Mouse (Mus musculus): Measurements from ENCODE around the gene Cidec. TPM values are rescaled to one million over a fixed set of nuclear protein-coding genes. Genes with fewer than 3 reads are reported as not detected.

Gene Cidec
- polyA plus RNA-seq, 1 experiment from 2014 or later = not detected

DNA sequence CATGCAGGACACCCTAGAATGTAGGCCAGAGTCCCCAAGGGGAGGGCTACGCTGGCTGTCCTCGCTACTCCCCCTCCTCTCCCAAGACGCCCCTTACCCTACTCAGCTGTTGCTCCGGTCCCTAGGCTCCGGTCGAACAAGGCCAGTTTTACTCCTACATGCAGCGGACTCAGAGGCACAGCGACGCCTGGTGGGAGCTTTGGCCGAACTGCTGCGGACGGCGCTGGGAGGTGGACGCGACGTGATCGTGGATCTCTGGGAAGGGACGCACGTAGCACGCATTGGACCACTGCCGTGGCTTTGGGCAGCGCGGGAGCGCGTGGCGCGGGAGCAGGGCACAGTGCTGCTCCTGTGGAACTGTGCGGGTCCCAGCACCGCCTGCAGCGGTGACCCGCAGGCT, 33.9 kb upstream of the Cidec start:
- H3K9me3 ChIP-seq = no peaks in the 10 kb centered on the region
- 2% methylated on average over 31 of the region's 31 CpGs for WGBS
- H3K9ac ChIP-seq = peak overlapping the region; percentile 30; the same call in 1 of the 2 replicates
- peaks cover 14% of the 10 kb centered on the region for H3K4me1 ChIP-seq (replicated peaks)
- peak overlapping the region; percentile 69 for H3K4me2 ChIP-seq
- no peak overlapping the region for H3K27ac ChIP-seq (replicated peaks)
- peak; percentile 76 for ATAC-seq (ENCODE audit: low FRiP score, low read depth)
- peak overlapping the region; percentile 38 for H3K4me3 ChIP-seq
- no peaks in the 10 kb centered on the region for H3K36me3 ChIP-seq
- H3K27me3 ChIP-seq = peaks cover 22% of the 10 kb centered on the region

DNA sequence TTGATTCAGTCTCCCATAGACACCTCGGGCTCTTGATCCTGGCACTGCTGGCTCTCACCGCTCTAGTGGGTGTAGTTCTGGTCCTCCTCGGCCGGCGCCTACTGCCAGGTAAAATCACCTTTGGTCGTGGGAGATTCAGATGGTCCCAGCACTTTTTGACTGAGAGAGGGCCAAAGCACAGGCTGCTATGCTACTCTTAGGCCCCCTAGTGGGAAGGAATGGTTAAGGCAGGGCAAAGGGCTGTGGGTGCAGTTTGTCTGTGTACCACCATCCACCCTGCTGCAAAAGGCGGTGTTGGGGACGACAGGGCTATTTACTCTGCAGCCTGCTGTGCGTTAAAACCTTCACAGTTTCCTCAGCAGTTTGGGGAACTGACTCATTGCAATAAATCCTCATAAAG, 33.5 kb upstream of the Cidec start:
- 11% methylated on average over 9 of the region's 9 CpGs for WGBS
- H3K9ac ChIP-seq = peak overlapping the region; percentile 30; the same call in 1 of the 2 replicates
- H3K9me3 ChIP-seq = no peaks in the 10 kb centered on the region
- no peak overlapping the region for H3K27ac ChIP-seq (replicated peaks)
- H3K4me3 ChIP-seq = peak overlapping the region; percentile 38
- peaks cover 22% of the 10 kb centered on the region for H3K27me3 ChIP-seq
- H3K36me3 ChIP-seq = no peaks in the 10 kb centered on the region
- H3K4me1 ChIP-seq (replicated peaks) = peaks cover 14% of the 10 kb centered on the region
- H3K4me2 ChIP-seq = peak overlapping the region; percentile 69
- ATAC-seq (ENCODE audit: low FRiP score, low read depth) = peak; percentile 54

DNA sequence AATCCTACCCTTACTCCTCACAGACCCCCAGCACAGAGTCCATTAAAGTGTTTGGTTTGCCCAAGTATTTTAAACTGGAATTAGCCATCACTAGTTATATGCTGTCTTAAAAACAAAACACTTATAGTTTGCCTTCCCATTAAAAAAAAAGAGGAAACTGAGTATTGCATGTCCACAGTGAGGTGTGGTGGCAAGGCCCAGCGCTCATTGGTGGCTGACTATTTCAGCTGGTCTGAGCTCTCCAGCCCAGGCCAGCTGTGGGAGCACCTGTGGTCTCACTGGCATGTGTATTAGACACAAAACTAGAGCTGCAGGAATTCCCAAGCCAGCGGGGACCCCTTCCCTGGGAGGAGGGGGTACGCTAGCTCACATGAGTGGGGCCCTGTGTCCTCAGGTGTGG, 33.0 kb upstream of the Cidec start:
- H3K9me3 ChIP-seq = no peaks in the 10 kb centered on the region
- no peak overlapping the region for H3K4me2 ChIP-seq
- no peak for ATAC-seq (ENCODE audit: low FRiP score, low read depth)
- H3K36me3 ChIP-seq = no peaks in the 10 kb centered on the region
- H3K4me3 ChIP-seq = no peak overlapping the region
- H3K4me1 ChIP-seq (replicated peaks) = peaks cover 14% of the 10 kb centered on the region
- 58% methylated on average over 3 of the region's 3 CpGs for WGBS
- H3K27ac ChIP-seq (replicated peaks) = no peak overlapping the region
- peaks cover 22% of the 10 kb centered on the region for H3K27me3 ChIP-seq
- no peak overlapping the region for H3K9ac ChIP-seq

DNA sequence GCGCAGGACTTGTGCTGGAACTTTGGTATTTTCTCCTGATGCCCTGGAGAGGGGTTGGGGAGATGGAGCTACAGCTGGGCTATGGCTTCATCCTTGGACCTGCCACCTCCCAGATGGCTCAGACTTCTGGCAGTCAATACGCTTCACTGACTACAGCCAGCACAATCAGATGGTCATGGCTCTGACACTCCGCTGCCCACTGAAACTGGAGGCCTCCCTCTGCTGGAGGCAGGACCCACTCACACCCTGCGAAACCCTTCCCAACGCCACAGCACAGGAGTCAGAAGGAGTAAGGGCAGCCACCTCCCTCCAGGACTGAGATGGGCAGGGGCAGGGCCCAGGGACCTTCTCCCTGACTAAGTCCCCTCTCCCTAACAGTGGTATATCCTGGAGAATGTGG, 30.0 kb upstream of the Cidec start:
- 54% methylated on average over 5 of the region's 5 CpGs for WGBS
- Histone ChIP-seq H3K9me3 (no peaks in the 10 kb centered on the region), H3K4me3 (no peak overlapping the region), H3K4me2 (no peak overlapping the region), H3K36me3 (no peaks in the 10 kb centered on the region), H3K9ac (no peak overlapping the region), H3K4me1 (replicated peaks) (peaks cover 9% of the 10 kb centered on the region), H3K27me3 (peaks cover 8% of the 10 kb centered on the region), H3K27ac (replicated peaks) (no peak overlapping the region)
- ATAC-seq (ENCODE audit: low FRiP score, low read depth) = no peak

DNA sequence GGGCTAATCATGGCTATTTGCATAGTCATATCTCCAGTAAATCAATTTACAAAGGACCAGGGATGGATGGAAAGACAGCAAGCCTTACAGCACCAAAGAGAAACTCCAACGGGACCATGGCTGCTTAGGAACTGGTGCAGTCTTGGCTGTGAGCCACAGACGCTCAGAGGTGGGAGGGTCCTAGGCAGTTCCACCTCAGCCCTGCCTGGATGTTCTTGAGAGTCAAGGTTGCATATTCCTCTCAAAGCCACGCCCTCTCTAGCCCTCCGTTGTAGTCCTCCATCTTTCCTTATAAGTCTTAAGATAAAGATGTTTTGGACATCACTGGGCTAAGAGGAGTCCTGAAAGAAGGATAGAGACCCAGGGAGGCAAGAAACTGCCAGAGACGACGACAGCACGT, 28.5 kb upstream of the Cidec start:
- Histone ChIP-seq H3K36me3 (no peaks in the 10 kb centered on the region), H3K27ac (replicated peaks) (no peak overlapping the region), H3K9ac (no peak overlapping the region), H3K4me1 (replicated peaks) (no peaks in the 10 kb centered on the region; the same call in 1 of the 2 replicates), H3K4me3 (no peak overlapping the region), H3K9me3 (no peaks in the 10 kb centered on the region), H3K4me2 (no peak overlapping the region), H3K27me3 (0 out of 2 replicates have a peak, but pooled peaks cover 4% of the 10 kb centered on the region)
- ATAC-seq (ENCODE audit: low FRiP score, low read depth) = no peak
- WGBS = 72% methylated on average over 7 of the region's 7 CpGs

DNA sequence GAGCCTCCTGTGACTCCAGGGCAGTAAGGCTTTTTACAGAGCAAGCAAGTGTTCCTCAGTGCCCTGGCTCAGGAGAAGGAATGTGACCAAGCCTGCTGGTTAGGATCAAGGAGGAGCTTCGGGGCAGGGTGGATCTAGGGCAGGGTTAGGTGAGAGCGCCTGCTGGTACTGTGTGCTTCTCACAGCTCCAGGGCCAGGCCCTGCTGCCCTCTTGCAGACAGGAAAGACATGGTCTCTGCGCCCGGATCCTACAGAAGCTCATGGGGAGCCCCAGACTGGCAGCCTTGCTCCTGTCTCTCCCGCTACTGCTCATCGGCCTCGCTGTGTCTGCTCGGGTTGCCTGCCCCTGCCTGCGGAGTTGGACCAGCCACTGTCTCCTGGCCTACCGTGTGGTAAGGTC, 23.1 kb upstream of the Cidec start:
- Histone ChIP-seq H3K4me3 (no peak overlapping the region), H3K4me1 (replicated peaks) (no peaks in the 10 kb centered on the region), H3K9me3 (no peaks in the 10 kb centered on the region), H3K27me3 (no peaks in the 10 kb centered on the region), H3K9ac (no peak overlapping the region), H3K4me2 (no peak overlapping the region), H3K36me3 (no peaks in the 10 kb centered on the region), H3K27ac (replicated peaks) (no peak overlapping the region)
- 65% methylated on average over 10 of the region's 10 CpGs for WGBS
- ATAC-seq (ENCODE audit: low FRiP score, low read depth) = no peak

DNA sequence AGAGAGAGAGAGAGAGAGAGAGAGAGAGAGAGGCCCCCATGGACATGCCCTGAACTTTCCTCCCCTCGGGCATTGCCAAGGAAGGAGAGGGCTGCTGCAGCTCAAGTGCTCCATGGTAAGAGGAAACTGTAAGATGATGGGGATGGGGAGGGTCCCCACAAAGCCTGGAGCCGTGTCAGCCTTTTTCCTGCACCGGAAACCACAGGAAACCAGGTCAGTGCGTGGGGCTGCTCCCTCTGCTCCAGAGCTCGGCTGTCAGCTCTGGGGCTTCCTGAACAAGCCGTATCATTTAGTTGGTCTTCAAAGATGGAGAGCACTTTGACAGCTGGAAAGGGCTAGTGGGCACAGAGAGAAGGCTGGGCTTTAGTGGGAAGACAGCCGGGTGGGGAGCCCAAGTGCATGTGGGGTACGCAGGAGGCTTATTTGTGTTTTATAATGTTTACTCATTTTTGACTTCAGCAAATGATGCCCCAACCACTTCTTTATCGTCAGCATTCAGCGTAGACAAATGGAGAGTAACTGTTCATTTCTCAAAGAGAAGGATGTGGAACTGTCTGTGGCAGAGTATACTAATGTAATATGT, 22.5 kb upstream of the Cidec start, which contains the start of gene Il17re:
TSS of gene Il17re (plus strand) at position 533 of the 583 bp plus-strand sequence.
- Histone ChIP-seq H3K27ac (replicated peaks) (no peak within 1 kb of the TSS), H3K9me3 (no peaks in the 10 kb centered on the region), H3K36me3 (no peaks in the 10 kb centered on the region), H3K4me2 (no peak within 1 kb of the TSS), H3K9ac (no peak within 1 kb of the TSS), H3K4me3 (no peak within 1 kb of the TSS), H3K4me1 (replicated peaks) (no peaks in the 10 kb centered on the region), H3K27me3 (no peaks in the 10 kb centered on the region)
- WGBS = 86% methylated on average over 10 of the region's 10 CpGs
- ATAC-seq (ENCODE audit: low FRiP score, low read depth) = no peak

DNA sequence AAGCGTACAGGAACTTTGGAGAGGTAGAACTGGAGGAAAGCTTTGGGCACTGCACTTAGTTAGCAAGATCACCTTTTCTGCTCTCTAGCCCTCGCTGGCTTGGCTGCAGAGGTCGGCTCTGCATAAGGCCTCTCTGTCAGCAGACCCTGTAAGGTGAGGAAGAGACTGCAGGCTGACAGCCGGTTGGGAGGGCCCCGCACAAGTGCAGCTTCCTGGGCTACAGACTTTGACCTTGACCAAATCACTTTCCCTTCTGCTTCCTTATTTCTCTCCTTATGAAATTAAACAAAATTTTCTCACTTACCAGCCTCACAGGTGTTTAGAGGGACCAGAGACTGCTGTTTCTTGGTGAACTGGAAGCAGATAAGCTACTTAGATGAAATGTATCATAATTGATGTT, 19.4 kb upstream of the Cidec start:
- no peak for ATAC-seq (ENCODE audit: low FRiP score, low read depth)
- Histone ChIP-seq H3K27ac (replicated peaks) (no peak overlapping the region), H3K27me3 (no peaks in the 10 kb centered on the region), H3K9me3 (no peaks in the 10 kb centered on the region), H3K4me3 (no peak overlapping the region), H3K9ac (no peak overlapping the region), H3K4me1 (replicated peaks) (no peaks in the 10 kb centered on the region), H3K4me2 (no peak overlapping the region), H3K36me3 (no peaks in the 10 kb centered on the region)
- 74% methylated on average over 5 of the region's 5 CpGs for WGBS

DNA sequence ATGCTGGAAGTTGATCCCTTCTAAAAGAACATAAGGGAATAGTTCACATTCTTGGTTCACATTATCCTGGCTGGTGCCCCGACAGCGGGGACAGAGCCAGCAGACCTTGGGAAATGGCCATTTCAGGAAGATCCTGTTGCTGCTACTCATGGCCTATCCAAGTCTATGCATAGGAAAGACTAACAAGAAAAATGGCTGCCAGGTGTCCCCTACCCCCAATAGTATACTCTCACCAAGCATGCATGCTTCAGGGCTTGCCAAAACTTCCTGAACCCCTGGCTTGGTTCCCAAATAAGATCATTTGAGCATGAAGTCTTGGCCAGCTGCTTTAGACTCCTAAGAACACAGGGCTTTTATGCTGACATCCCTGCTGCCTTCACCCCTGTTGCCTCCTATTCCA, 16.3 kb upstream of the Cidec start:
- Histone ChIP-seq H3K27me3 (no peaks in the 10 kb centered on the region), H3K27ac (replicated peaks) (no peak overlapping the region), H3K4me3 (no peak overlapping the region), H3K9ac (no peak overlapping the region), H3K36me3 (peaks cover 22% of the 10 kb centered on the region), H3K9me3 (no peaks in the 10 kb centered on the region), H3K4me2 (no peak overlapping the region), H3K4me1 (replicated peaks) (no peaks in the 10 kb centered on the region)
- no peak; the same call in 1 of the 2 replicates for ATAC-seq (ENCODE audit: low FRiP score, low read depth)
- WGBS = 78% methylated on average over 2 of the region's 2 CpGs

DNA sequence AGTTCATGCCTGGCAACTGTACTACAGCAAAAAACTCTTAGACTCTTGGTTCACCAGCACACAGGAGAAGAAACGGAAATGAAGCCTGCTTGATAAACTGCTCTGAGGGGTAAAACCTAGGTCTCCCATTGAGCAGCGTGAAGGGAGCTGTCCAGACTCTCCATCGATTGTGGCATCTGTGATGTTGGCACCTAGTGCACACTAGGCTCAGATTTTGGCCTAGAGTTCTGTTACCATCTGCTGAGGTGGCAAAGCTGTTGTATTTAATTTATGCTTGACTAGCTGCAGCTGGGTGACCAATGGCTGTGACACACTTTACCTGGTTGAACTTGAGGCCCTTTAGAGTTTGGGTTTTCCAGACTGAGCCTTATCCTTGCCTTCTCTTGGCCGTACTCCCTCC, 12.1 kb upstream of the Cidec start:
- Histone ChIP-seq H3K4me3 (no peak overlapping the region), H3K9ac (no peak overlapping the region), H3K27ac (replicated peaks) (no peak overlapping the region), H3K9me3 (no peaks in the 10 kb centered on the region), H3K27me3 (no peaks in the 10 kb centered on the region), H3K4me1 (replicated peaks) (peaks cover 12% of the 10 kb centered on the region), H3K36me3 (peaks cover 24% of the 10 kb centered on the region), H3K4me2 (no peak overlapping the region)
- 91% methylated on average over 4 of the region's 4 CpGs for WGBS
- ATAC-seq (ENCODE audit: low FRiP score, low read depth) = no peak

DNA sequence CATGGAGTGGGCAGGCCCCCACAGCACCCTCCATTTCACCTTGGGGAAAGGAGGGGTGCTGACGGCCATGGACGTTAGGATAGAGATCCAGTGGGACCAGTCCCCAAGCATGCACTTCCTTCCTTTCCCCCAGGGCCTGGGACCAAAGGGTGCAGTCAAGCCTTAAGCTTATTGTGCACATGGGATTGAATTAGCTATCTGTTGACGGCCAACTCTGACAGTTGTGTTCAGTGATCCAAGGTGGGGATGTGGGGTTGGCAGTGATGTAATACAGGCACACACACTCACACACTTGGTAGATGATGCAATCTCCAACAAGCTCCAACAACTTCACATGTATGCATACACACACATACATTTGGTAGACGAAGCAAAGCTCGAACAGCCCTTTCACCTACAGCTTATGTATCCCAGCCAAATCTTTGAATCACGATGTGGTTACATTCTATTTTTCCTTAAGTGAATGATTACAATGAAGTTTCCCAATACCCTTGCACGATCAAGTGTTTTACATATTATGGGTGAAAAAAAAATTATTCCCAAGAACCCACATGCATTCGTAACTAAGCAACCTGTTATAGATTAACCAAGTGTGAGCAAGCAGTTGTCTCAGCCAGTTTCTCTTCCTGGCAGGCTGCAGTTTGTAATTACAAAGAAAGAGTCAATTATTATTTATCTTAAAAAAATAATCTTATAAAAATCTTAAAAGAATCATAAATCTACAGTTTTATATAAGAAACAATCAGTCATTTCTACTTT, 8.8 kb upstream of the Cidec start:
- H3K9me3 ChIP-seq = no peaks in the 10 kb centered on the region
- no peak overlapping the region for H3K9ac ChIP-seq
- 75% methylated on average over 7 of the region's 8 CpGs for WGBS
- no peak overlapping the region for H3K4me2 ChIP-seq
- no peaks in the 10 kb centered on the region for H3K27me3 ChIP-seq
- H3K27ac ChIP-seq (replicated peaks) = no peak overlapping the region
- ATAC-seq (ENCODE audit: low FRiP score, low read depth) = no peak
- peaks cover 24% of the 10 kb centered on the region for H3K36me3 ChIP-seq
- H3K4me3 ChIP-seq = no peak overlapping the region
- H3K4me1 ChIP-seq (replicated peaks) = peaks cover 17% of the 10 kb centered on the region

DNA sequence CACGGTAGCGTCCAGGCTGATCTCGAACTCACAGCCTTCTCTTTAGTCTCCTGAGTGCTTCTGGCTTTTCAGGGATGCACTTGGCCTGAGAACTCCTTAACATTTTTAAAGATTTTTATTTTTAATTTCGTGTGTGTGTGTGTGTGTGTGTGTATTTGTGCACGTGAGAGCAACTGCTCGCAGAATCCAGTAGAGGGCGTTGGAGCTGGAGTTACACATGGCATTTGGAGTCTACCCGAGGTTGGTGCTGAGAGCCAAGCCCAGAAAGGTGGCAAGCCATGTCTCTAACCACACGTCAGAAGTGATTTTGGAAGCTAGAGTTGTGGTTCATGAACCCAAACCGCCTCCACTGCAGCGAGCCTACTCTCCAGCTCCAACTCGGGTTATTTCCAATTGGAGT, 7.5 kb upstream of the Cidec start:
- Histone ChIP-seq H3K36me3 (peaks cover 15% of the 10 kb centered on the region), H3K4me2 (peak overlapping the region; percentile 75), H3K9ac (peak overlapping the region; percentile 85), H3K27me3 (no peaks in the 10 kb centered on the region), H3K4me3 (peak overlapping the region; percentile 77), H3K4me1 (replicated peaks) (peaks cover 17% of the 10 kb centered on the region), H3K9me3 (no peaks in the 10 kb centered on the region), H3K27ac (replicated peaks) (peak overlapping the region; percentile 80)
- ATAC-seq (ENCODE audit: low FRiP score, low read depth) = no peak
- 48% methylated on average over 12 of the region's 12 CpGs for WGBS

Measured in hindbrain, embryonic 15.5 days (tissue).